Mouse (Mus musculus) brain, embryonic 14.5 days (tissue): Measurements from ENCODE around the gene Igsf8.

ENCODE experiments used
- CTCF ChIP-seq: fragments of 200-500 bp; IDR thresholded peaks from 2 replicates; pipeline ENCODE4 v1.5.1; 2012; ENCODE audit warnings: inconsistent platforms, mild to moderate bottlenecking, moderate library complexity, borderline replicate concordance; ENCODE audit not compliant: insufficient read depth, insufficient read length; ENCODE audit errors: extremely low read depth
- POLR2A ChIP-seq: fragments of 200-500 bp; IDR thresholded peaks from 2 replicates; pipeline ENCODE4 v1.6.1; 2012; ENCODE audit warnings: mild to moderate bottlenecking, inconsistent platforms, borderline replicate concordance; ENCODE audit not compliant: poor library complexity, insufficient read depth, insufficient read length, severe bottlenecking; ENCODE audit errors: extremely low read depth

GRCm38 (mm10) chr1:172273386-172273785 is 11.9 kb downstream of the Igsf8 start:
- TF ChIP-seq CTCF, result no peak
- TF ChIP-seq POLR2A, result no peak
